Comparison of ENCODE assay signal across 10 mouse cellular contexts in the genomic region with DNA sequence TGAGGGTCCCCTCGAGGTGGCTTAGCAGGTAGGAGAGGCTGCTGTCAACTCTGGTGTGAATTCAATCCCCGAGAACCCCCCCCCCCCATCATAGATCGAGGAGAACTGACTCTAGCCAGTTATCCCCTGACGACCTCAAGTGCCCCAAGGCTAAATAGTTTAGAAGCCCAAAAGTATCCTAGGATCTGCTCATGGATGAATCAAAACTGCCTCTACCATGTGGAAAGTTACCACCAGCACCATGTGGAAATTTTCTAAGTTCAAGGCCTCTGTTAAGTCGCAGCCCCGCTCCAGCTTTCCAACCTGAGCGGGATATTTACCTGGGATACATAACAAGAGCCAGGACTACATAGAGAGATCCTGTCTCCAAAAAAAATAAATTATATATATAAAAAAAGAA. TPM values are rescaled to one million over a fixed set of nuclear protein-coding genes. Genes with fewer than 3 reads are reported as not detected.
DNase-seq lines count a peak whose midpoint lies in the region; ATAC-seq and TF ChIP-seq lines count a peak whose summit lies in the region.
"Had no signal": no experiment of that assay in that cellular context is flagged by ENCODE, and none has a peak within 500 bp of the region (broad histone marks: within the 10 kb centered on the region; RNA-seq: fewer than 3 reads in every experiment).

No protein-coding gene starts in this region.

- no peaks in the 10 kb centered on the region for H3K9me3 ChIP-seq in heart, embryonic 10.5 days
- H3K9me3 ChIP-seq in E14TG2a.4 (ENCODE audit: low read length), result no peaks in the 10 kb centered on the region
- H3K9me3 ChIP-seq in forebrain, embryonic 14.5 days (replicated peaks; ENCODE audit: control insufficient read depth, low read length), result no peaks in the 10 kb centered on the region
- H3K9me3 ChIP-seq in liver, embryonic 15.5 days (replicated peaks), result no peaks in the 10 kb centered on the region

- WGBS in heart, embryonic 10.5 days, result 71% methylated on average over 7 of the region's 7 CpGs
- WGBS in forebrain, embryonic 14.5 days, result 71% methylated on average over 7 of the region's 7 CpGs
- WGBS in liver, embryonic 15.5 days (ENCODE audit: insufficient replicate concordance), result 60% methylated on average over 7 of the region's 7 CpGs

- H3K4me3 ChIP-seq in heart, embryonic 10.5 days, result peak overlapping the region; percentile 96
- H3K4me3 ChIP-seq in E14TG2a.4 (replicated peaks; ENCODE audit: low read length), result peak overlapping the region; percentile 97
- H3K4me3 ChIP-seq in forebrain, embryonic 14.5 days (ENCODE audit: low read depth, low read length), result peak overlapping the region; percentile 92
- peak overlapping the region; percentile 85 for H3K4me3 ChIP-seq in liver, embryonic 15.5 days (replicated peaks)

- DNase-seq in heart, embryonic 10.5 days (ENCODE audit: low spot score), result peak; percentile 13
- DNase-seq in heart, postnatal 4 days, result no peak
- DNase-seq in forebrain, embryonic 14.5 days (ENCODE audit: low spot score), result no peak
- no peak for DNase-seq in left cerebral cortex, adult 9 months (ENCODE audit: low spot score in 2 of 2)
- no peak for DNase-seq in right cerebral cortex, postnatal 25 days
- DNase-seq in urinary bladder, postnatal 25 days (ENCODE audit: low spot score), result no peak

- TF ChIP-seq CTCF in E14TG2a.4 (conservative IDR thresholded peaks at IDR 0.05; ENCODE audit: low read length), result no peak

- peaks cover 4% of the 10 kb centered on the region; the same call in 1 of the 2 replicates for H3K36me3 ChIP-seq in heart, embryonic 10.5 days
- H3K36me3 ChIP-seq in E14TG2a.4 (ENCODE audit: insufficient read depth, low read length), result peaks cover 27% of the 10 kb centered on the region
- 0 out of 2 replicates have a peak, but pooled peaks cover 9% of the 10 kb centered on the region for H3K36me3 ChIP-seq in forebrain, embryonic 14.5 days (ENCODE audit: control insufficient read depth, insufficient read depth, low read length)
- H3K36me3 ChIP-seq in liver, embryonic 15.5 days (replicated peaks), result peaks cover 16% of the 10 kb centered on the region

- ATAC-seq in forebrain, embryonic 14.5 days, result no peak
- ATAC-seq in liver, embryonic 15.5 days (ENCODE audit: insufficient read depth), result no peak

- H3K27ac ChIP-seq in heart, embryonic 10.5 days, result peak overlapping the region; percentile 95
- H3K27ac ChIP-seq in forebrain, embryonic 14.5 days (ENCODE audit: low read depth, low read length), result no peak overlapping the region
- no peak overlapping the region for H3K27ac ChIP-seq in liver, embryonic 15.5 days (replicated peaks)

- H3K27me3 ChIP-seq in heart, embryonic 10.5 days (ENCODE audit: insufficient read depth, poor library complexity, severe bottlenecking), result no peaks in the 10 kb centered on the region
- H3K27me3 ChIP-seq in E14TG2a.4 (ENCODE audit: insufficient read depth, low read length), result no peaks in the 10 kb centered on the region
- H3K27me3 ChIP-seq in forebrain, embryonic 14.5 days (replicated peaks; ENCODE audit: control insufficient read depth, insufficient read depth, low read length), result no peaks in the 10 kb centered on the region
- H3K27me3 ChIP-seq in liver, embryonic 15.5 days, result no peaks in the 10 kb centered on the region

- H3K9ac ChIP-seq in forebrain, embryonic 14.5 days (ENCODE audit: low read length), result peak overlapping the region; percentile 84
- H3K9ac ChIP-seq in liver, embryonic 15.5 days, result peak overlapping the region; percentile 84; the same call in 1 of the 2 replicates

- peaks cover 23% of the 10 kb centered on the region for H3K4me1 ChIP-seq in heart, embryonic 10.5 days
- peaks cover 48% of the 10 kb centered on the region for H3K4me1 ChIP-seq in E14TG2a.4 (replicated peaks; ENCODE audit: low read depth, low read length)
- H3K4me1 ChIP-seq in forebrain, embryonic 14.5 days (ENCODE audit: control insufficient read depth, insufficient read depth, low read length), result peaks cover 20% of the 10 kb centered on the region
- peaks cover 39% of the 10 kb centered on the region for H3K4me1 ChIP-seq in liver, embryonic 15.5 days (replicated peaks)

- H3K4me2 ChIP-seq in forebrain, embryonic 14.5 days (ENCODE audit: low read length), result peak overlapping the region; percentile 50
- peak overlapping the region; percentile 82 for H3K4me2 ChIP-seq in liver, embryonic 15.5 days

RNA-seq across cellular contexts. Expression of gene Ccnt1, which starts 1.5 kb away (rescaled TPM):
- 42.8 and 53.0 TPM in 2 replicates for polyA plus RNA-seq in heart, embryonic 10.5 days (2016; fragmentation: Nextera tagmentation; extraction: Ambion mirVana)
- 10 to 100 TPM; 33.8 to 34.1 TPM for total RNA-seq in heart, postnatal 4 days (2021)
- polyA plus RNA-seq in forebrain, embryonic 14.5 days (2014; fragmentation: Nextera tagmentation; extraction: Ambion mirVana), result 51.3 and 61.7 TPM in 2 replicates
- 25.1 and 28.2 TPM in 2 replicates for polyA plus RNA-seq in liver, embryonic 15.5 days (2015; fragmentation: Nextera tagmentation; extraction: Ambion mirVana)

RNA-seq across cellular contexts. Expression of gene 4930415O20Rik, which starts 1.6 kb away (rescaled TPM):
- 0.43 TPM in 1 of 2 replicates, not detected in the other for polyA plus RNA-seq in heart, embryonic 10.5 days (2016; fragmentation: Nextera tagmentation; extraction: Ambion mirVana)
- not detected for total RNA-seq in heart, postnatal 4 days (2021)
- not detected in 2 replicates for polyA plus RNA-seq in forebrain, embryonic 14.5 days (2014; fragmentation: Nextera tagmentation; extraction: Ambion mirVana)
- not detected in 2 replicates for polyA plus RNA-seq in liver, embryonic 15.5 days (2015; fragmentation: Nextera tagmentation; extraction: Ambion mirVana)
- total RNA-seq: common myeloid progenitor, adult 5-6 weeks; left cerebral cortex, adult 18-20 months had no signal

RNA-seq across cellular contexts. Expression of gene Kansl2, which starts 35.2 kb away (rescaled TPM):
- 91.7 and 127 TPM in 2 replicates for polyA plus RNA-seq in heart, embryonic 10.5 days (2016; fragmentation: Nextera tagmentation; extraction: Ambion mirVana)
- total RNA-seq in heart, postnatal 4 days (2021), result 10 to 100 TPM; 88.8 to 93.8 TPM
- polyA plus RNA-seq in forebrain, embryonic 14.5 days (2014; fragmentation: Nextera tagmentation; extraction: Ambion mirVana), result 134 and 135 TPM in 2 replicates
- polyA plus RNA-seq in liver, embryonic 15.5 days (2015; fragmentation: Nextera tagmentation; extraction: Ambion mirVana), result 32.0 and 35.4 TPM in 2 replicates

RNA-seq across cellular contexts. Expression of gene Adcy6, which starts 40.7 kb away (rescaled TPM):
- polyA plus RNA-seq in heart, embryonic 10.5 days (2016; fragmentation: Nextera tagmentation; extraction: Ambion mirVana), result 25.5 and 33.5 TPM in 2 replicates
- 100 to 1,000 TPM; 141 to 152 TPM for total RNA-seq in heart, postnatal 4 days (2021)
- polyA plus RNA-seq in forebrain, embryonic 14.5 days (2014; fragmentation: Nextera tagmentation; extraction: Ambion mirVana), result 6.4 and 10.4 TPM in 2 replicates
- polyA plus RNA-seq in liver, embryonic 15.5 days (2015; fragmentation: Nextera tagmentation; extraction: Ambion mirVana), result 6.6 and 6.9 TPM in 2 replicates
